Mouse (Mus musculus) kidney, postnatal 0 days (tissue): ENCODE data around the gene Tmem274. TPM values are rescaled to one million over a fixed set of nuclear protein-coding genes. Genes with fewer than 3 reads are reported as not detected.

ENCODE experiments used
- ATAC-seq: fragments of 200-750 bp; cut with Nextera tagmentation; replicated peaks from 2 replicates; pipeline ENCODE4 v1.8.0; 2017; ENCODE audit warnings: low read depth, moderate number of reproducible peaks, moderate TSS enrichment, moderate library complexity; ENCODE audit not compliant: low FRiP score
- DNase-seq: peaks from one replicate; pipeline ENCODE4 v3.0.0-alpha.2; 2016; ENCODE audit warnings: low spot score
- H3K27ac ChIP-seq: fragments of 300-500 bp; sonication (generic); 2 replicates; pipeline ENCODE4 v1.5.1; 2014; ENCODE audit warnings: mild to moderate bottlenecking
- H3K27me3 ChIP-seq: fragments of 300-500 bp; sonication (generic); 2 replicates; pipeline ENCODE4 v1.6.1; 2014; ENCODE audit warnings: low read length, mixed read lengths; ENCODE audit not compliant: insufficient read depth
- H3K36me3 ChIP-seq: fragments of 300-500 bp; sonication (generic); 2 replicates; pipeline ENCODE4 v1.6.1; 2014; ENCODE audit warnings: low read length, mixed read lengths; ENCODE audit not compliant: insufficient read depth
- H3K4me1 ChIP-seq: fragments of 300-500 bp; sonication (generic); replicated peaks from 2 replicates; pipeline ENCODE4 v1.6.1; 2014; ENCODE audit warnings: antibody characterized with exemption, low read length, mixed read lengths; ENCODE audit not compliant: insufficient read depth
- H3K4me2 ChIP-seq: fragments of 300-500 bp; sonication (generic); 2 replicates; pipeline ENCODE4 v1.6.1; 2014; ENCODE audit warnings: mild to moderate bottlenecking, low read length, moderate library complexity, mixed read lengths
- H3K4me3 ChIP-seq: fragments of 300-500 bp; sonication (generic); replicated peaks from 2 replicates; pipeline ENCODE4 v1.5.1; 2014; ENCODE audit warnings: low read depth, low read length
- H3K9ac ChIP-seq: fragments of 300-500 bp; sonication (generic); 2 replicates; pipeline ENCODE4 v1.6.1; 2014; ENCODE audit warnings: low read depth, low read length
- H3K9me3 ChIP-seq: fragments of 300-500 bp; sonication (generic); replicated peaks from 2 replicates; pipeline ENCODE4 v1.6.1; 2016; ENCODE audit warnings: low read length, inconsistent platforms, mixed read lengths
- CTCF ChIP-seq: IDR thresholded peaks from 2 replicates; pipeline ENCODE4 v1.5.1; 2016; ENCODE audit warnings: antibody characterized with exemption, low read depth, mild to moderate bottlenecking, moderate library complexity
- WGBS: fragments of 180-500 bp; shearing (Covaris S2); extraction: QIAGEN DNeasy Blood & Tissue Kit; methylation state at CpG from one replicate; pipeline ENCODE4 v1.1.7; 2014; 5-methylcytosine and 5-hydroxymethylcytosine counted together
- polyA plus RNA-seq: library from polyadenylated mRNA; unstranded; fragments of >200 nt; fragmentation: Nextera tagmentation; extraction: Ambion mirVana; gene quantifications from 2 replicates; pipeline ENCODE4 v1.2.1, GENCODE M21; 2015

Tmem274 gene
- polyA plus RNA-seq, 1 experiment from 2014 or later: not detected

DNA sequence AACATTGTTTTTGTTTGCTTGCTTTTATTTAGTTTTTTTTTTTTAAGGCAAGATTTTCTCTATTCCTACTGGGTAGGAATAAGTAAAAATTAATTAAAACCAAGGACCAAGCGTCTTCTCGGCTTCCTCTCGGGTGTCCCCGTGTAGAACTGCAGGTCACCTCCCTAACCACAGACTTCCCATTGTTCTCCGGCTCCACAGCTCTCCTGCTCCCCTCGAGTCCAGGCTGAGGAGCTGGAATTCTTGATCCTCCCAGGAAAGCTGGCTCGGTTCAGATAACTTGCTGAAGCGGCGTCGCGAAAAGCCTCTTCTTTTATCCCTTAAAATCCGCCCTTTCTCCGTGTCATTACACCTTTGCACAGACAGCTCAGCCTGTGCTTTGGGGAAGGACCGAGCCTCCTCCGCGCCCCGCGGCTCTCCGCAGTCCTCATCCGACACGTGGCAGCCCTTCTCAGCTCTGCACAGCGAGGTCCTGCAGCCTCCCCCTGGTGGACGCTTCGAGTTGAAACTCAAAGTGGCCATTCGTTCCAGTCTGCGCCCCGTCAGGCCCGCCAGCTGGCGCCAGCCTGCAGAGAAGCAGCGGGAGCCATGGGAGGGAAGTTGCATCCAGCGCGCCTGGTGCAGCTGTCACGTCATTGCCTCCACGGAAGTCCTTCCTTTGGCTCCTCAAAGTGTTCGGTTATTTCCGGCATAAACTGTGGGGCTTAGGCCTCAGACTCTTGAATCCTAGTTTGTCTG lies 32.0 kb upstream of the Tmem274 start:
- Histone ChIP-seq H3K9ac (peak overlapping the region; percentile 50; the same call in 1 of the 2 replicates), H3K4me3 (peak overlapping the region; percentile 15), H3K36me3 (no peaks in the 10 kb centered on the region), H3K4me1 (peaks cover 13% of the 10 kb centered on the region), H3K27me3 (no peaks in the 10 kb centered on the region), H3K27ac (peak overlapping the region; percentile 83), H3K9me3 (no peaks in the 10 kb centered on the region), H3K4me2 (peak overlapping the region; percentile 58)
- peak; percentile 98 for TF ChIP-seq CTCF
- ATAC-seq: peak; percentile 94
- DNase-seq: peak; percentile 98
- WGBS: 0% methylated on average over 36 of the region's 36 CpGs

DNA sequence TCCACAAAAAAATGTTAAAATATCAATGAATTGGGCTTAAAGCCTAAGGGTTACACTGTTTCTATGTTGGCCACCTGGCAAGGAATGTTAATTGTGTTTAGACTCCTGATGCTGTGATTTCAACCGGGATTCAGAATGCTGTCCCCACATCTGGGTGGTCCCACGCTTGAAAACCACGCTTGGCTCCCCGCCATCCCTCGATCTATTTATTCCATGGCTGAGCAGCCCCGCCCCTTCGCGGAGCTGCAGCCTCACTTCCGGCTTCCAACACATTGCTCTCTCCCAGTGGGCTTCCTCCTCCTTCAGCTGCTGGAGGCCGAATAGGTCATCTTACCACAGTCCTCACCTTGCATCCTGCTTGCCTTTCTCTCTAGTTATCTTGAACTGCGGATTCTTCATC lies 31.3 kb upstream of the Tmem274 start:
- peak overlapping the region; percentile 83 for H3K27ac ChIP-seq
- peak overlapping the region; percentile 10 for H3K4me3 ChIP-seq
- H3K9ac ChIP-seq: peak overlapping the region; percentile 35
- 0 out of 2 replicates have a peak, but pooled peaks cover 7% of the 10 kb centered on the region for H3K4me1 ChIP-seq
- H3K9me3 ChIP-seq: no peaks in the 10 kb centered on the region
- ATAC-seq (peak; percentile 67), DNase-seq (peak; percentile 87)
- no peaks in the 10 kb centered on the region for H3K27me3 ChIP-seq
- WGBS: 5% methylated on average over 11 of the region's 11 CpGs
- H3K4me2 ChIP-seq: peak overlapping the region; percentile 58
- no peaks in the 10 kb centered on the region for H3K36me3 ChIP-seq
- no peak for TF ChIP-seq CTCF

DNA sequence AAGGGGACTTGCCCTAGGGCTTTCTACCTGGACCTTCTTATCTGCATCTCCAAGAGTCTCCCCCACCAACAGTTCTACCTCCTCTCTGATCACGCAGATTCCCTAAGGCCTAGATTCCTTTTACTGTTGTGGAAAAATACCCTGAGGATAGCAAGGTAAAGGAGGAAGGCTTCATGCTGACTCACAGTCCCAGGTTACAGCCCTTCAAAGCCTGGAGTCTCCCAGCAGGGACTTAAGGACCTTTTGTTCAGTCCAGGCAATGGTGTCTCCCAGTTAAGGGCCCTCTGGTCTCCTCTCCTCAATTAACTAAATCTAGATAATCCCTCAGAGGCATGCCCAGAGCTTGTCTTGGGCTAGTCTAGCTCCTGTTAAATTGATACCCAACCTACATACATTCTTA lies 30.9 kb upstream of the Tmem274 start:
- ATAC-seq: no peak
- H3K9me3 ChIP-seq: no peaks in the 10 kb centered on the region
- H3K4me2 ChIP-seq: no peak overlapping the region; the same call in 1 of the 2 replicates
- DNase-seq: no peak
- no peak for TF ChIP-seq CTCF
- no peaks in the 10 kb centered on the region for H3K27me3 ChIP-seq
- 61% methylated on average over 1 of the region's 1 CpGs for WGBS
- H3K27ac ChIP-seq: peak overlapping the region; percentile 83
- H3K4me3 ChIP-seq: no peak overlapping the region
- 0 out of 2 replicates have a peak, but pooled peaks cover 7% of the 10 kb centered on the region for H3K4me1 ChIP-seq
- H3K9ac ChIP-seq: peak overlapping the region; percentile 35; the same call in 1 of the 2 replicates
- no peaks in the 10 kb centered on the region for H3K36me3 ChIP-seq

DNA sequence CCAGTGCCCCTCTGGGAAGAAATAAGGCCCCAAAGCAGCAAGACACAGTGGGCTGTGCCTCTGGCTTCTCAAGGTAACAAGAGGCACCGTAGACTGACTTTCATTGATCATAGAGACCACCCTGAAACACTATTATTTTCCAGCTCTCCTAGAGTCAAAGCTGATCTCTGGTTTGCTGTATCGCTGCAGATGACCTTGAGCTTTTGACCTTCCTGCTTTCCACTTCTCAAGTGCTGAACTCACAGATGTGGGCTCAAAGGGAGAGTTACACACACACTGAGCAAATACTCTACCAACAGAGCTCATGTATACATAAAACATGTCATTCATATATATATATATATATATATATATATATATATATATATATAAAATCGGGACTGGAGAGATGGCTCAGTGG lies 26.5 kb upstream of the Tmem274 start:
- WGBS: 72% methylated on average over 3 of the region's 3 CpGs
- ATAC-seq: no peak
- H3K36me3 ChIP-seq: no peaks in the 10 kb centered on the region

DNA sequence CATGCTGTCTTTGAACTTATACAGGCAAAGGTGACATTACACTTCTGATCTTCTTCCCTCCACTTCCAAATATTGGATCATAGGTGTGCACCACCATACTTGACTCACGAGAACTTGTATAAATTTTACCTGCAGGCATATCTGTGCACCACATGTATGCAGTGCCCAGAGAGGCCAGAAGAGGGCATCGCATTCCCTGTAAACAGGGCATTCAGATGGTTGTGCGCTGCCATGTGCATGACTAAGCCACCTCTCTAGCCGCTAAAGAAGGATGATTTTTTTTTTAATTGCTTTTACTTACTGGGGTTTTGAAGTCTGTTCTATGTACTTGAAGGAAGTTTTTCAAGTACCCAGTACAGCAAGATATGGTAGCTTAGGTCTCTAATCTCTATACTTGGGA lies 23.5 kb upstream of the Tmem274 start:
- WGBS: 87% methylated on average over 4 of the region's 4 CpGs
- H3K4me1 ChIP-seq: no peaks in the 10 kb centered on the region
- no peaks in the 10 kb centered on the region for H3K9me3 ChIP-seq
- no peak for ATAC-seq
- H3K27me3 ChIP-seq: no peaks in the 10 kb centered on the region
- peak; percentile 62 for TF ChIP-seq CTCF
- H3K27ac ChIP-seq: no peak overlapping the region
- H3K36me3 ChIP-seq: no peaks in the 10 kb centered on the region
- DNase-seq: peak; percentile 37
- no peak overlapping the region for H3K4me2 ChIP-seq
- H3K4me3 ChIP-seq: no peak overlapping the region
- H3K9ac ChIP-seq: no peak overlapping the region

More for the DNA sequence above, 26.5 kb upstream of the Tmem274 start:
- no peaks in the 10 kb centered on the region for H3K9me3 ChIP-seq
- H3K27ac ChIP-seq: no peak overlapping the region
- H3K4me3 ChIP-seq: no peak overlapping the region
- H3K4me1 ChIP-seq: 0 out of 2 replicates have a peak, but pooled peaks cover 3% of the 10 kb centered on the region
- DNase-seq: no peak
- no peak for TF ChIP-seq CTCF
- H3K4me2 ChIP-seq: no peak overlapping the region
- no peak overlapping the region for H3K9ac ChIP-seq
- no peaks in the 10 kb centered on the region for H3K27me3 ChIP-seq

GRCm38 (mm10) chr4:149454263-149454662 lies 22.9 kb upstream of the Tmem274 start:
- Histone ChIP-seq H3K4me2 (no peak overlapping the region), H3K36me3 (no peaks in the 10 kb centered on the region), H3K9me3 (no peaks in the 10 kb centered on the region), H3K4me1 (no peaks in the 10 kb centered on the region), H3K27ac (no peak overlapping the region), H3K9ac (no peak overlapping the region), H3K4me3 (no peak overlapping the region), H3K27me3 (no peaks in the 10 kb centered on the region)
- DNase-seq: no peak
- 84% methylated on average over 17 of the region's 17 CpGs for WGBS
- TF ChIP-seq CTCF: no peak
- no peak for ATAC-seq
